Comparison of ENCODE assay signal across 12 mouse cellular contexts in the genomic region with DNA sequence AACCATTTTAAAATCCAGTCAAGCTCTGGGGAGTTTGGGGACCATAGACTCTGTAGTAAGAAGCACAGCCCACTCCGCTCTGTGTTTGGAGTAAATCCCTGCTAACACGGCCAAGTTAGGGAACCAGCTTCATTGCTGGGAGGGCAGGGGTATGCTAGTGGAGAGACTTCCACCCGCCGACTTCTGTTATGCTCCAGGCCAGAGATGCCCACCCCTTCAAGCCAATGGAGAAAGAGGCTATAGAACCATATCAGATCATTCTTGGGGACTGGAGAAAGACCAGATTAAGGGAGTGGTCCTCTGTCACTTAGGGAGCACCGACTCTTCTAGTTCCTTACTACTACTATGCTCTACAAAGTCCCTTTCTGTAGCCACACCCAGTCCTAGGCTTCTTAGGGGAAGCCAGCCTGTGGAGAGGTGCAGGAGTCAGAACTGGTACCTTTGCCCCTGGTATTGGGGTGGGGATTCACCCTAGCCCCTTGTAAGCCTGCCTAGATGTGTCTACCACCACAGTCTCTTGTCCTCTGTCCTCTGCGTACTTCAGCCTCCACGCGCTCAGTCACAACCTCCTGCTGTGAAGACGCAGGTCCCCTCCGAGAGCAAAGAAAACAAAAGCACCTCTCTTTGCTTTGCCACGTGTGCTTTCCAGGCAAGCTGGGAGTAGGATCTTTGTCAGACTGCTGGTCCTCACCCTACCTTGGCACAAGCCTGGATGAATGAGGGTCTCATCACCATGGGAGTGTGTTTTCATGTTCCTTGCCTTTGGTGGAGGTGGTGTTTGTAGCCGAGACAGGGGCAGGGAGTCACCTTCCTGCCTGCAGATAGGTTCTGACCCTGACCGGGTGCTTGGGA. TPM values are rescaled to one million over a fixed set of nuclear protein-coding genes. Genes with fewer than 3 reads are reported as not detected.
DNase-seq lines count a peak whose midpoint lies in the region; ATAC-seq and TF ChIP-seq lines count a peak whose summit lies in the region.
"Had no signal": no experiment of that assay in that cellular context is flagged by ENCODE, and none has a peak within 500 bp of the region (broad histone marks: within the 10 kb centered on the region; RNA-seq: fewer than 3 reads in every experiment).

No protein-coding gene starts in this region.

- 16% methylated on average over 13 of the region's 13 CpGs for WGBS in heart, embryonic 11.5 days (ENCODE audit: insufficient replicate concordance)
- 25% methylated on average over 13 of the region's 13 CpGs for whole genome bisulfite sequencing in embryonic facial prominence, embryonic 14.5 days
- 7% methylated on average over 13 of the region's 13 CpGs for WGBS in limb, embryonic 12.5 days

- DNase-seq in heart, postnatal 10 days, result no peak
- DNase-seq in left cerebral cortex, adult 2 months (ENCODE audit: extremely low spot score in 1 of 2, low spot score in 2 of 2), result no peak
- DNase-seq in left cerebral cortex, adult 9 months (ENCODE audit: low spot score in 2 of 2), result no peak
- DNase-seq in embryonic facial prominence, embryonic 14.5 days (ENCODE audit: low spot score), result no peak
- no peak for DNase-seq in ovary, postnatal 10 days (ENCODE audit: low spot score)
- DNase-seq in urinary bladder, postnatal 14 days (ENCODE audit: low spot score), result no peak
- DNase-seq: cerebellum, postnatal 10 days had no signal

- ATAC-seq in heart, embryonic 11.5 days (replicated peaks; ENCODE audit: insufficient number of reproducible peaks, low FRiP score, low TSS enrichment), result no peak
- no peak for ATAC-seq in embryonic facial prominence, embryonic 14.5 days (ENCODE audit: low read depth)
- ATAC-seq in limb, embryonic 12.5 days (ENCODE audit: insufficient number of reproducible peaks, insufficient read depth, low FRiP score, low TSS enrichment, low read depth), result no peak
- ATAC-seq: Patski had no signal

- peaks cover 76% of the 10 kb centered on the region for H3K27me3 ChIP-seq in heart, embryonic 11.5 days (ENCODE audit: control insufficient read depth, insufficient read depth, low read length)
- H3K27me3 ChIP-seq in embryonic facial prominence, embryonic 14.5 days (replicated peaks; ENCODE audit: control insufficient read depth, insufficient read depth, low read length), result peaks cover 81% of the 10 kb centered on the region
- peaks cover 45% of the 10 kb centered on the region for H3K27me3 ChIP-seq in limb, embryonic 12.5 days

- H3K36me3 ChIP-seq in heart, embryonic 11.5 days (ENCODE audit: control insufficient read depth, insufficient read depth, low read length), result no peaks in the 10 kb centered on the region
- H3K36me3 ChIP-seq in embryonic facial prominence, embryonic 14.5 days (ENCODE audit: control insufficient read depth, insufficient read depth, low read length), result no peaks in the 10 kb centered on the region
- H3K36me3 ChIP-seq in limb, embryonic 12.5 days, result no peaks in the 10 kb centered on the region; the same call in 1 of the 2 replicates

- H3K9me3 ChIP-seq in heart, embryonic 11.5 days (replicated peaks; ENCODE audit: control insufficient read depth, low read length), result no peaks in the 10 kb centered on the region
- no peaks in the 10 kb centered on the region for H3K9me3 ChIP-seq in embryonic facial prominence, embryonic 14.5 days (ENCODE audit: control insufficient read depth, low read length)
- H3K9me3 ChIP-seq in limb, embryonic 12.5 days, result no peaks in the 10 kb centered on the region

- peak overlapping the region; percentile 85 for H3K4me2 ChIP-seq in heart, embryonic 11.5 days
- peak overlapping the region; percentile 92 for H3K4me2 ChIP-seq in embryonic facial prominence, embryonic 14.5 days (ENCODE audit: low read depth, low read length)
- peak overlapping the region; percentile 82 for H3K4me2 ChIP-seq in limb, embryonic 12.5 days

- peaks cover 11% of the 10 kb centered on the region for H3K4me1 ChIP-seq in heart, embryonic 11.5 days (ENCODE audit: control insufficient read depth, insufficient read depth, low read length)
- H3K4me1 ChIP-seq in embryonic facial prominence, embryonic 14.5 days (ENCODE audit: control insufficient read depth, insufficient read depth, low read length), result no peaks in the 10 kb centered on the region; the same call in 1 of the 2 replicates
- H3K4me1 ChIP-seq in limb, embryonic 12.5 days (replicated peaks), result peaks cover 54% of the 10 kb centered on the region

- no peak overlapping the region for H3K27ac ChIP-seq in heart, embryonic 11.5 days (ENCODE audit: low read depth, low read length)
- peak overlapping the region; percentile 44; the same call in 1 of the 2 replicates for H3K27ac ChIP-seq in left cerebral cortex, adult 2 months
- peak overlapping the region; percentile 29; the same call in 1 of the 2 replicates for H3K27ac ChIP-seq in embryonic facial prominence, embryonic 14.5 days (replicated peaks; ENCODE audit: low read depth, low read length)
- peak overlapping the region; percentile 100 for H3K27ac ChIP-seq in limb, embryonic 12.5 days

- TF ChIP-seq CTCF in left cerebral cortex, adult 2 months (IDR thresholded peaks at IDR 0.05), result no peak

- H3K9ac ChIP-seq in heart, embryonic 11.5 days (ENCODE audit: low read depth, low read length), result no peak overlapping the region; the same call in 1 of the 2 replicates
- H3K9ac ChIP-seq in embryonic facial prominence, embryonic 14.5 days (ENCODE audit: low read depth, low read length), result peak overlapping the region; percentile 53; the same call in 1 of the 2 replicates
- peak overlapping the region; percentile 100 for H3K9ac ChIP-seq in limb, embryonic 12.5 days (replicated peaks)

- intact Hi-C loops in heart, postnatal 10 days (cut with DNase I), result loop anchor here (2.0 to 5.0 kb wide), 3 partner anchors 143 to 243 kb away; no protein-coding TSS in a partner anchor
- intact Hi-C loops in left cerebral cortex, adult 2 months (cut with DNase I), result loop anchor here (5.0 kb wide), 2 partner anchors 133 to 193 kb away; no protein-coding TSS in a partner anchor

- H3K4me3 ChIP-seq in heart, embryonic 11.5 days (ENCODE audit: low read depth, low read length), result peak overlapping the region; percentile 16; the same call in 1 of the 2 replicates
- H3K4me3 ChIP-seq in left cerebral cortex, adult 2 months, result no peak overlapping the region
- peak overlapping the region; percentile 22; the same call in 1 of the 2 replicates for H3K4me3 ChIP-seq in embryonic facial prominence, embryonic 14.5 days (ENCODE audit: low read depth, low read length)
- peak overlapping the region; percentile 93 for H3K4me3 ChIP-seq in limb, embryonic 12.5 days (replicated peaks)

RNA-seq across cellular contexts. Expression of gene Prdm16, which starts 3.1 kb away (rescaled TPM):
- 14.2 and 14.8 TPM in 2 replicates for polyA plus RNA-seq in heart, embryonic 11.5 days (2014; fragmentation: Nextera tagmentation; extraction: Ambion mirVana)
- 10 to 100 TPM; 20.7 to 22.2 TPM for total RNA-seq in heart, postnatal 10 days (2021)
- 1 to 10 TPM; 8.2 to 9.6 TPM for total RNA-seq in left cerebral cortex, adult 2 months (2021)
- 12.7 and 17.2 TPM in 2 replicates for polyA plus RNA-seq in embryonic facial prominence, embryonic 14.5 days (2014; fragmentation: Nextera tagmentation; extraction: Ambion mirVana)
- polyA plus RNA-seq in limb, embryonic 12.5 days (2016; fragmentation: Nextera tagmentation; extraction: Ambion mirVana), result 97.9 and 115 TPM in 2 replicates
- polyA plus RNA-seq: Patski had no signal

RNA-seq across cellular contexts. Expression of gene Actrt2, which starts 27.9 kb away (rescaled TPM):
- not detected in 2 replicates for polyA plus RNA-seq in heart, embryonic 11.5 days (2014; fragmentation: Nextera tagmentation; extraction: Ambion mirVana)
- total RNA-seq in heart, postnatal 10 days (2021), result not detected
- total RNA-seq in left cerebral cortex, adult 2 months (2021), result not detected
- polyA plus RNA-seq in embryonic facial prominence, embryonic 14.5 days (2014; fragmentation: Nextera tagmentation; extraction: Ambion mirVana), result not detected in 2 replicates
- not detected in 2 replicates for polyA plus RNA-seq in limb, embryonic 12.5 days (2016; fragmentation: Nextera tagmentation; extraction: Ambion mirVana)
- total RNA-seq: left cerebral cortex, postnatal 36 days; megakaryocyte progenitor cell, adult 5-6 weeks had no signal
- polyA plus RNA-seq: Patski had no signal
